Mouse (Mus musculus) midbrain, embryonic 14.5 days (tissue): ENCODE results near the gene Spon2. TPM values are rescaled to one million over a fixed set of nuclear protein-coding genes. Genes with fewer than 3 reads are reported as not detected.
A peak's percentile ranks its signal among the peaks of the same experiment; 100 is the strongest.

Experiments
- ATAC-seq: fragments of 200-750 bp; cut with Nextera tagmentation; 2 replicates; pipeline ENCODE4 v1.8.0; 2017; ENCODE audit warnings: moderate number of reproducible peaks, moderate library complexity; ENCODE audit not compliant: low FRiP score, low TSS enrichment
- DNase-seq: peaks from one replicate; pipeline ENCODE4 v3.0.0-alpha.2; 2015
- H3K27ac ChIP-seq: fragments of 300-500 bp; sonication (generic); replicated peaks from 2 replicates; pipeline ENCODE4 v1.5.1; 2014; ENCODE audit warnings: mild to moderate bottlenecking, low read depth, low read length, moderate library complexity
- H3K27me3 ChIP-seq: fragments of 300-500 bp; sonication (generic); 2 replicates; pipeline ENCODE4 v1.6.1; 2014; ENCODE audit warnings: low read length, control low read depth, mixed read lengths; ENCODE audit not compliant: control insufficient read depth, insufficient read depth
- H3K36me3 ChIP-seq: fragments of 300-500 bp; sonication (generic); 2 replicates; pipeline ENCODE4 v1.6.1; 2014; ENCODE audit warnings: low read length, control low read depth; ENCODE audit not compliant: control insufficient read depth, insufficient read depth
- H3K4me1 ChIP-seq: fragments of 300-500 bp; sonication (generic); 2 replicates; pipeline ENCODE4 v1.6.1; 2014; ENCODE audit warnings: mild to moderate bottlenecking, antibody characterized with exemption, low read length, control low read depth; ENCODE audit not compliant: control insufficient read depth, insufficient read depth
- H3K4me2 ChIP-seq: fragments of 300-500 bp; sonication (generic); 2 replicates; pipeline ENCODE4 v1.6.1; 2014; ENCODE audit warnings: mild to moderate bottlenecking, low read length, moderate library complexity
- H3K4me3 ChIP-seq: fragments of 300-500 bp; sonication (generic); replicated peaks from 2 replicates; pipeline ENCODE4 v1.5.1; 2014; ENCODE audit warnings: low read depth, low read length
- H3K9ac ChIP-seq: fragments of 300-500 bp; sonication (generic); replicated peaks from 2 replicates; pipeline ENCODE4 v1.6.1; 2014; ENCODE audit warnings: mild to moderate bottlenecking, low read length, moderate library complexity
- H3K9me3 ChIP-seq: fragments of 300-500 bp; sonication (generic); 2 replicates; pipeline ENCODE4 v1.6.1; 2016; ENCODE audit warnings: low read length, control low read depth, mixed read lengths; ENCODE audit not compliant: control insufficient read depth
- WGBS: fragments of 180-500 bp; shearing (Covaris S2); extraction: QIAGEN DNeasy Blood & Tissue Kit; methylation state at CpG from one replicate; pipeline ENCODE4 v1.1.7; 2014; 5-methylcytosine and 5-hydroxymethylcytosine counted together
- polyA plus RNA-seq: library from polyadenylated mRNA; unstranded; fragments of >200 nt; fragmentation: Nextera tagmentation; extraction: Ambion mirVana; gene quantifications from 2 replicates; pipeline ENCODE4 v1.2.1, GENCODE M21; 2014

Gene Spon2
- polyA plus RNA-seq, 1 experiment from 2014 or later, result 1.6 TPM

GRCm38 (mm10) chr5:33208533-33209245 is 9.6 kb downstream of the Spon2 start:
- ATAC-seq, result no peak
- 71% methylated on average over 14 of the region's 14 CpGs for WGBS

DNA sequence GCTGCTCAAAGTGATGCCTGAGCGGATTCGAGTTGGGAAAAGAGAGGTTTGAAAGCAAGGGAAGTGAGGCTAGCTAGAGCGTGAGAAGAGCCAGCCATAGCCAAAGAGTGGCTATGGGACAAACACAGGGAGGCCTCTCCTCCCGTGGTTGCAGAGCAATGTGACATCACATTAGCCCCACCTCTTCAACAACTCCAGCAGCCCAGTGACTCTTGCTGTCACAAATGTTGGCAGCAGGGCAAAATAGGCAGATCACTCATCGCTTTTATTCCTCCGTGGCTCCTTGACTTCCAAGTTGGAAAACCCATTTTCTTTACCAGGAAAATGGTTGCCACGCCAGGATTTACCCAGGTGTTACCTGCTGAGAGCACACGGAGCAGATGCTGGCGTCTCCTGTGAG is 11.1 kb downstream of the Spon2 start:
- Histone ChIP-seq H3K4me3 (no peak overlapping the region), H3K36me3 (no peaks in the 10 kb centered on the region), H3K4me1 (no peaks in the 10 kb centered on the region), H3K27ac (no peak overlapping the region), H3K9ac (no peak overlapping the region), H3K9me3 (no peaks in the 10 kb centered on the region), H3K4me2 (no peak overlapping the region), H3K27me3 (no peaks in the 10 kb centered on the region)
- ATAC-seq (no peak), DNase-seq (no peak)
- 57% methylated on average over 9 of the region's 9 CpGs for WGBS

More at GRCm38 (mm10) chr5:33208533-33209245, 9.6 kb downstream of the Spon2 start:
- H3K27me3 ChIP-seq, result no peaks in the 10 kb centered on the region
- H3K27ac ChIP-seq, result no peak overlapping the region
- no peaks in the 10 kb centered on the region for H3K9me3 ChIP-seq
- H3K36me3 ChIP-seq, result no peaks in the 10 kb centered on the region
- no peak overlapping the region for H3K4me3 ChIP-seq
- H3K4me1 ChIP-seq, result no peaks in the 10 kb centered on the region
- H3K4me2 ChIP-seq, result no peak overlapping the region
- H3K9ac ChIP-seq, result no peak overlapping the region
- no peak for DNase-seq

GRCm38 (mm10) chr5:33206328-33206727 is 11.9 kb downstream of the Spon2 start:
- ATAC-seq, result no peak
- Histone ChIP-seq H3K27ac (no peak overlapping the region), H3K36me3 (no peaks in the 10 kb centered on the region), H3K4me2 (no peak overlapping the region), H3K27me3 (no peaks in the 10 kb centered on the region), H3K9me3 (no peaks in the 10 kb centered on the region), H3K9ac (no peak overlapping the region), H3K4me1 (no peaks in the 10 kb centered on the region), H3K4me3 (no peak overlapping the region)
- 93% methylated on average over 7 of the region's 7 CpGs for WGBS
- no peak for DNase-seq

DNA sequence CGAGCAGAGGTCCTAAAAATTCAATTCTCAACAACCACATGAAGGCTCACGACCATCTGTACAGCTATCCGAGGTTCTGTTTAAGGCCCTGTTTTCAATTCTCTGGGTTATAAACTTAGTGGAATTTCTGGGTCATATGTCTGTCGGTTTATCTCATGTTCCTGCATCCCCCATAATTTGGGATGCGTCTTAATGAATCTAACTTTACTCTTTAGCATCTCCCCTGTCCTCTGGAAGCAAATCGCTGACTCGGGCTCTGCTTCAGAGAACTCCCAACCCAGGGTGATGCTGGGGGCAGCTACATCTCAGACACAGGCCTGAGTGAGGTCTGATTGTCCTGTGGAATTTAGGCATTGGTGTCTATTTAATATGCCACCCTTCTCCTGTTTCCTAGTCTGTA is 14.0 kb downstream of the Spon2 start:
- H3K9me3 ChIP-seq, result no peaks in the 10 kb centered on the region
- WGBS, result 83% methylated on average over 7 of the region's 7 CpGs
- no peaks in the 10 kb centered on the region for H3K4me1 ChIP-seq
- no peak overlapping the region for H3K27ac ChIP-seq
- DNase-seq (no peak), ATAC-seq (no peak)
- H3K36me3 ChIP-seq, result no peaks in the 10 kb centered on the region
- H3K27me3 ChIP-seq, result no peaks in the 10 kb centered on the region
- H3K9ac ChIP-seq, result no peak overlapping the region
- H3K4me3 ChIP-seq, result no peak overlapping the region
- H3K4me2 ChIP-seq, result no peak overlapping the region

GRCm38 (mm10) chr5:33203691-33204242 is 14.5 kb downstream of the Spon2 start:
- ATAC-seq, result no peak
- Histone ChIP-seq H3K27ac (no peak overlapping the region), H3K27me3 (no peaks in the 10 kb centered on the region), H3K36me3 (no peaks in the 10 kb centered on the region), H3K4me3 (no peak overlapping the region), H3K9ac (no peak overlapping the region), H3K9me3 (no peaks in the 10 kb centered on the region), H3K4me2 (no peak overlapping the region), H3K4me1 (no peaks in the 10 kb centered on the region)
- WGBS, result 20% methylated on average over 9 of the region's 9 CpGs
- DNase-seq, result peak; percentile 91

- Histone ChIP-seq H3K4me3 (no peak overlapping the region), H3K9me3 (no peaks in the 10 kb centered on the region), H3K27me3 (no peaks in the 10 kb centered on the region), H3K4me1 (no peaks in the 10 kb centered on the region), H3K27ac (no peak overlapping the region), H3K4me2 (no peak overlapping the region), H3K36me3 (no peaks in the 10 kb centered on the region), H3K9ac (no peak overlapping the region)
- WGBS, result 86% methylated on average over 6 of the region's 6 CpGs
- ATAC-seq (no peak), DNase-seq (no peak)
Measured at GRCm38 (mm10) chr5:33203171-33203565, 15.1 kb downstream of the Spon2 start.

GRCm38 (mm10) chr5:33202516-33203170 is 15.6 kb downstream of the Spon2 start:
- Histone ChIP-seq H3K9me3 (no peaks in the 10 kb centered on the region), H3K9ac (no peak overlapping the region)

GRCm38 (mm10) chr5:33201697-33202096 is 16.6 kb downstream of the Spon2 start:
- H3K36me3 ChIP-seq, result no peaks in the 10 kb centered on the region
- H3K27me3 ChIP-seq, result no peaks in the 10 kb centered on the region
- no peak overlapping the region for H3K4me3 ChIP-seq
- no peaks in the 10 kb centered on the region for H3K4me1 ChIP-seq
- no peak overlapping the region for H3K9ac ChIP-seq
- WGBS, result 73% methylated on average over 13 of the region's 13 CpGs
- DNase-seq, result no peak
- no peak overlapping the region for H3K27ac ChIP-seq
- no peak for ATAC-seq
- H3K4me2 ChIP-seq, result no peak overlapping the region
- no peaks in the 10 kb centered on the region for H3K9me3 ChIP-seq

More at GRCm38 (mm10) chr5:33202516-33203170, 15.6 kb downstream of the Spon2 start:
- no peak overlapping the region for H3K4me2 ChIP-seq
- 81% methylated on average over 13 of the region's 13 CpGs for WGBS
- H3K27me3 ChIP-seq, result no peaks in the 10 kb centered on the region
- DNase-seq, result no peak
- H3K4me3 ChIP-seq, result no peak overlapping the region
- no peak overlapping the region for H3K27ac ChIP-seq
- H3K4me1 ChIP-seq, result no peaks in the 10 kb centered on the region
- ATAC-seq, result no peak
- H3K36me3 ChIP-seq, result no peaks in the 10 kb centered on the region

GRCm38 (mm10) chr5:33200071-33200470 is 18.2 kb downstream of the Spon2 start:
- Histone ChIP-seq H3K4me2 (no peak overlapping the region), H3K9ac (no peak overlapping the region), H3K4me1 (no peaks in the 10 kb centered on the region), H3K36me3 (no peaks in the 10 kb centered on the region), H3K9me3 (no peaks in the 10 kb centered on the region), H3K4me3 (no peak overlapping the region), H3K27ac (no peak overlapping the region), H3K27me3 (no peaks in the 10 kb centered on the region)
- no peak for DNase-seq
- ATAC-seq, result no peak
- 64% methylated on average over 1 of the region's 1 CpGs for WGBS
